Mouse (Mus musculus): ENCODE measurements at regions not wholly inside any gene's neighbourhood (a gene's known extent, or its start where the extent isn't known, plus 50 kb on each side); places are given as distances from the start of the nearest gene placed in this dataset.

DNA sequence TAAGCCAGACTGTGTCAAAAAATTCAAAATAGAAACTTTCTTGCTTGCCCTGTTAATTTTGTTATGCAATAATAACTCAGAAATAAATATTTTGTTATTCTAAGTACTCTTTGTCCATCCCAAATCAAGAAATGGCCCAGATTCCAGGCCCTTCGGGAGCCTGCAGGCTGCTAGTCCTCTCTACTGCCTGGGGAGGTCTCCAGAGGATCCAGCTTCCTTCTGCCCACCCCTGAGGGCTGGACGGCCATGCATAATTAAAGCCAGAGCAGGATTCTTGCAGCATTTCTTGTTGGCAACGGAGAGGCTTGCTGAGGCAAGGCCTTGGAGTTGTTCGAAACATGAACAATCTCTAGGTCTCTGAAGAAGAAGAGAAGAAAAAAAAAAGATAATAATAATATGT lies 213.3 kb upstream of the Zmiz1 start:
- H3K27me3 ChIP-seq (ENCODE audit: control insufficient read depth, insufficient read depth, low read depth, low read length): no peaks in the 10 kb centered on the region
- H3K36me3 ChIP-seq (ENCODE audit: control insufficient read depth, insufficient read depth): no peaks in the 10 kb centered on the region
- no peak for ATAC-seq (ENCODE audit: low read depth)
- 64% methylated on average over 4 of the region's 4 CpGs for whole genome bisulfite sequencing (ENCODE audit: insufficient replicate concordance)
- H3K4me1 ChIP-seq (ENCODE audit: control insufficient read depth, low read depth, low read length): no peaks in the 10 kb centered on the region
- no peak overlapping the region for H3K4me2 ChIP-seq (ENCODE audit: low read depth, low read length)
- no peaks in the 10 kb centered on the region for H3K9me3 ChIP-seq (replicated peaks; ENCODE audit: control insufficient read depth, low read length)
- no peak overlapping the region for H3K27ac ChIP-seq (ENCODE audit: low read length)
- H3K9ac ChIP-seq (ENCODE audit: low read depth, low read length): no peak overlapping the region
- no peak overlapping the region for H3K4me3 ChIP-seq (ENCODE audit: low read depth, low read length)

DNA sequence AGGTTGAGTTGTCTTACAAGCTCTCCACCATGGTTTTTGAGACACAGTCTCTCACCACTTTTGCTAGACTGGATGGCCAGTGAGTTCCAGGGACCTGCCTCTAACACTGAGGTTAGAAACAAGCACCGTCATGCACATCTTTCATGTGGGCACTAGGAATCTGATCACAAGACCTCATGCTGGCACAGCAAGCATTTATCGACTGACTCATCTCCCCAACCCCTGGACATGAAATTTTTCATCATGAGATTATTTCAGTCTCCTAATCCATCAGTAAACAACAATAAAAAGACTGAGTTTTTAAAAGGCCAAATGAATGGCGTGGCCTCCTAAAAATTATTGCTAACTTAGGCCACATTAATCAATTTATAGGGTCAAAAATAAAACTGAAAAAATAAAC lies 210.0 kb upstream of the Zmiz1 start:
- ATAC-seq (ENCODE audit: low read depth): no peak
- Histone ChIP-seq H3K4me1 (ENCODE audit: control insufficient read depth, low read depth, low read length) (no peaks in the 10 kb centered on the region), H3K27me3 (ENCODE audit: control insufficient read depth, insufficient read depth, low read depth, low read length) (no peaks in the 10 kb centered on the region), H3K9ac (ENCODE audit: low read depth, low read length) (no peak overlapping the region), H3K36me3 (ENCODE audit: control insufficient read depth, insufficient read depth) (no peaks in the 10 kb centered on the region), H3K4me2 (ENCODE audit: low read depth, low read length) (no peak overlapping the region), H3K27ac (ENCODE audit: low read length) (no peak overlapping the region), H3K9me3 (replicated peaks; ENCODE audit: control insufficient read depth, low read length) (no peaks in the 10 kb centered on the region), H3K4me3 (ENCODE audit: low read depth, low read length) (no peak overlapping the region)
- 69% methylated on average over 3 of the region's 3 CpGs for WGBS (ENCODE audit: insufficient replicate concordance)

DNA sequence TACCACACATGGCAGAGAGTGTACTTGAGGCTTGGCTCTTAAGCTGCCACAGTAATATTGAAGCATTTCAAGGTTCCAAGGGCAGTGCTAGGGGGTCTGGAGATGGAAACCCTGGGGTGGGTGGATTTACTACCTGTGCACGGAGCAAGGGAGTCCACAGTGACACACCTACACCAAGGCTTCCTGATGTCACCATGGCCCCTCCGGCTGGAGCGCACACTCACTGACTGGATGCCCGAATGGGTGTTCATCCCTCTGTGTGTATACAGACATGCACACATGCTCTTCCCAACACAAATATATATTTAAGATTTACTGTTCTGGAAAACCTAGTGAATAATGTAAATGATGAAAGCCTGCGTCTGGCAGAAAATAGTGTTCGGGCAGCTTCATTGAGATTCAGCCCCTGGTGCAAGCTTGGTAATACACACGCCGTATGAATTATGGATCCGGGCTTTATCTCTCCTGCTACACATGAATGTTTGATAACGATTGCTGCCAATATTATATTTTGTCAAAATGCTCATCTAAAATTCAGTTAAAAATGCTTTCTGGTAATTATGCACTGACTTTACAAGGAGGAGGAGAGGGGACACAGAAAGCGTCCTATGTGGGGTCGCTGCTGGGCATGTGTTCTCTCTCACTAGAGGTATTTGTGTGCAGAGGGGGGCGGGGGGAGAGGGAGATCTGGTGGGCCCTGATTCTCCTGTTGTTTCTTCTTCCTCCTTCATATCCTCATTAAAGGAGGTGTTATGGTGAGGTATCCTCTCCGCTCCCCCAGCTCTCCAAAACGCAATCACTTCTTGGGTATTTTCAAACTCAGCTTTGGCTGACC lies 205.8 kb upstream of the Zmiz1 start:
- no peak overlapping the region for H3K9ac ChIP-seq (ENCODE audit: low read depth, low read length)
- no peak overlapping the region for H3K27ac ChIP-seq (ENCODE audit: low read length)
- H3K9me3 ChIP-seq (replicated peaks; ENCODE audit: control insufficient read depth, low read length): no peaks in the 10 kb centered on the region
- WGBS (ENCODE audit: insufficient replicate concordance): 71% methylated on average over 15 of the region's 15 CpGs
- no peak for ATAC-seq (ENCODE audit: low read depth)
- no peak overlapping the region for H3K4me3 ChIP-seq (ENCODE audit: low read depth, low read length)
- H3K27me3 ChIP-seq (ENCODE audit: control insufficient read depth, insufficient read depth, low read depth, low read length): no peaks in the 10 kb centered on the region
- no peaks in the 10 kb centered on the region for H3K4me1 ChIP-seq (ENCODE audit: control insufficient read depth, low read depth, low read length)
- no peak overlapping the region for H3K4me2 ChIP-seq (ENCODE audit: low read depth, low read length)
- H3K36me3 ChIP-seq (ENCODE audit: control insufficient read depth, insufficient read depth): no peaks in the 10 kb centered on the region

- ATAC-seq (ENCODE audit: low read depth): no peak
- no peak overlapping the region for H3K9ac ChIP-seq (ENCODE audit: low read depth, low read length)
- 50% methylated on average over 1 of the region's 1 CpGs for WGBS (ENCODE audit: insufficient replicate concordance)
- no peaks in the 10 kb centered on the region for H3K4me1 ChIP-seq (ENCODE audit: control insufficient read depth, low read depth, low read length)
- no peak overlapping the region for H3K4me3 ChIP-seq (ENCODE audit: low read depth, low read length)
- no peak overlapping the region for H3K27ac ChIP-seq (ENCODE audit: low read length)
- H3K4me2 ChIP-seq (ENCODE audit: low read depth, low read length): no peak overlapping the region
- H3K36me3 ChIP-seq (ENCODE audit: control insufficient read depth, insufficient read depth): no peaks in the 10 kb centered on the region
- no peaks in the 10 kb centered on the region for H3K27me3 ChIP-seq (ENCODE audit: control insufficient read depth, insufficient read depth, low read depth, low read length)
- no peaks in the 10 kb centered on the region for H3K9me3 ChIP-seq (replicated peaks; ENCODE audit: control insufficient read depth, low read length)
Measured at GRCm38 (mm10) chr14:25263121-25263520, 195.9 kb upstream of the Zmiz1 start.

GRCm38 (mm10) chr14:25266846-25267245 lies 192.1 kb upstream of the Zmiz1 start:
- no peak for ATAC-seq (ENCODE audit: low read depth)
- 66% methylated on average over 4 of the region's 4 CpGs for WGBS (ENCODE audit: insufficient replicate concordance)
- H3K9ac ChIP-seq (ENCODE audit: low read depth, low read length): no peak overlapping the region

GRCm38 (mm10) chr14:25268090-25268631 lies 190.8 kb upstream of the Zmiz1 start:
- H3K4me1 ChIP-seq (ENCODE audit: control insufficient read depth, low read depth, low read length): no peaks in the 10 kb centered on the region
- no peak overlapping the region for H3K9ac ChIP-seq (ENCODE audit: low read depth, low read length)
- no peak overlapping the region for H3K27ac ChIP-seq (ENCODE audit: low read length)
- H3K4me3 ChIP-seq (ENCODE audit: low read depth, low read length): no peak overlapping the region
- no peaks in the 10 kb centered on the region for H3K36me3 ChIP-seq (ENCODE audit: control insufficient read depth, insufficient read depth)
- no peaks in the 10 kb centered on the region for H3K9me3 ChIP-seq (replicated peaks; ENCODE audit: control insufficient read depth, low read length)
- H3K27me3 ChIP-seq (ENCODE audit: control insufficient read depth, insufficient read depth, low read depth, low read length): no peaks in the 10 kb centered on the region
- WGBS (ENCODE audit: insufficient replicate concordance): 64% methylated on average over 13 of the region's 13 CpGs
- no peak for ATAC-seq (ENCODE audit: low read depth)
- H3K4me2 ChIP-seq (ENCODE audit: low read depth, low read length): no peak overlapping the region

More at GRCm38 (mm10) chr14:25266846-25267245, 192.1 kb upstream of the Zmiz1 start:
- Histone ChIP-seq H3K4me1 (ENCODE audit: control insufficient read depth, low read depth, low read length) (no peaks in the 10 kb centered on the region), H3K4me2 (ENCODE audit: low read depth, low read length) (no peak overlapping the region), H3K27ac (ENCODE audit: low read length) (no peak overlapping the region), H3K36me3 (ENCODE audit: control insufficient read depth, insufficient read depth) (no peaks in the 10 kb centered on the region), H3K4me3 (ENCODE audit: low read depth, low read length) (no peak overlapping the region), H3K9me3 (replicated peaks; ENCODE audit: control insufficient read depth, low read length) (no peaks in the 10 kb centered on the region), H3K27me3 (ENCODE audit: control insufficient read depth, insufficient read depth, low read depth, low read length) (no peaks in the 10 kb centered on the region)

DNA sequence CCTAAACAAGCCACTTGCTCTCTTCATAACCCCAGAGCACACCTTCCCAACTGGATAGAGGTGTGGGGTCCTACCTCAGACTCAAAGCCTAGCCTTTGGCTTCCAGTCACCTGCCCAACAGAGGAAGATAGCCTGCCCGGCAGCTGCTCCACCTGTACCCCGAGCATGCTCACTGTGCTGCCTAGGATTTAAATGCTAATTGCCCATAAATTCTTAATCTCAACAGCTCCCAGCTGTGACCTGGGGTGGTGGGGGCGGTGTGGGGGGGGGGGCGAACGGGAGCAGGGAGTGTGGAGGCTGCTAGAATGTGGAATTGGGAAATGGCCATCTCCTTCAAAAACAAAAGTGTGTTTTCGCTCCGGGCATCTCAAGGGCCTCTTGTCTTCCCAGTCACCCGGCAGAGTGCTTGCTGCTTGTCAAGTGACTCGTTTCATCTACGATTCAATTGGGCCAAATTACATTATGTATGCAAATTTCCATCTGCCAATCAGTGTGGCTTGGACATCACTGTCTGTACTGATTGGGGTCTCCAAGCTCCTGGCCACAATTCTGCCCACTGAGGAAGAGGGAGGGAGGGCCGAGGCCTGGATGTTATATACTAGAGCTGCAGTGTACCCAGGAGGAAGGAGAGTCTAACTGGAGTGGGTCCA lies 188.6 kb upstream of the Zmiz1 start:
- 50% methylated on average over 11 of the region's 11 CpGs for WGBS (ENCODE audit: insufficient replicate concordance)
- no peak overlapping the region for H3K4me3 ChIP-seq (ENCODE audit: low read depth, low read length)
- H3K27ac ChIP-seq (ENCODE audit: low read length): no peak overlapping the region
- no peak overlapping the region for H3K9ac ChIP-seq (ENCODE audit: low read depth, low read length)
- H3K27me3 ChIP-seq (ENCODE audit: control insufficient read depth, insufficient read depth, low read depth, low read length): no peaks in the 10 kb centered on the region
- no peaks in the 10 kb centered on the region for H3K4me1 ChIP-seq (ENCODE audit: control insufficient read depth, low read depth, low read length)
- H3K36me3 ChIP-seq (ENCODE audit: control insufficient read depth, insufficient read depth): no peaks in the 10 kb centered on the region
- no peak for ATAC-seq (ENCODE audit: low read depth)
- H3K4me2 ChIP-seq (ENCODE audit: low read depth, low read length): no peak overlapping the region
- H3K9me3 ChIP-seq (replicated peaks; ENCODE audit: control insufficient read depth, low read length): no peaks in the 10 kb centered on the region

DNA sequence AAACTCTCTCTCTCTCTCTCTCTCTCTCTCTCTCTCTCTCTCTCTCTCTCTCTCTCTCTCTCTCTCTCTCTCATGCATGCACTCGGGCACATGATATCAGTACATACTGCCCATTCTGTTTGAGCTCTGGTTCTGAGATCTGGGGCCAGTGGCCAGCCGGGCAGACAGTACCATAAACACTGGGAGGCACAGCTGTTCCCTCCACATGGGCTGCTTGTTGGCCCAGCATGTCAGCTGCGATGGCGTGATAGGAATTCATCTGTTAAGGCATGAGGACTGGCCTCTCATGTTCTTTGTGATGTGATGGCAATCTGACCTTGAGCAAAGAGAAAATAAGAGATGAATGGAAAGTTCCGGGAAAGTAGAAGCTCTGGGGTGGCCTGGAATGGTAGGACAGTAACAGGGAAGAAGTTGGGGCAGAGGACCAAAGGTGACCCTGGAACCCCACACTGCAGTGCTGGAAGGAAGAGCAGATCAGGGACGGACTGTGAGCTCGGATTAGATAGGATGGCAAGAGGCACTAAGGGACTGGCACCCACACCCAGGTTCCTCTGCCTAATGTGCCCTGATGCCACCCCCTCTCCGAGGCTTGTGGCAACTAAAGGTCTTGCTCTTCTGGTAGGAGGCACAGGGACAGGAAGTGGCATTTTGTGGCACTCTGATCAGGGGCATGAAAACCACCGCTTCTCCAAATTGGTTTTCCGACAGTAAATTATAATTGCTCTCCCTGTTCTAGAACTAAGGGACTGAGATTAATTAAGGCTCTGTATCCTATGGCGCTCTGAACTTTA lies 186.4 kb upstream of the Zmiz1 start:
- 50% methylated on average over 11 of the region's 11 CpGs for WGBS (ENCODE audit: insufficient replicate concordance)

More for the DNA sequence above, 186.4 kb upstream of the Zmiz1 start:
- H3K9ac ChIP-seq (ENCODE audit: low read depth, low read length): no peak overlapping the region
- ATAC-seq (ENCODE audit: low read depth): no peak
- H3K4me3 ChIP-seq (ENCODE audit: low read depth, low read length): no peak overlapping the region
- H3K27ac ChIP-seq (ENCODE audit: low read length): no peak overlapping the region
- no peaks in the 10 kb centered on the region for H3K27me3 ChIP-seq (ENCODE audit: control insufficient read depth, insufficient read depth, low read depth, low read length)
- no peaks in the 10 kb centered on the region for H3K9me3 ChIP-seq (replicated peaks; ENCODE audit: control insufficient read depth, low read length)
- H3K4me1 ChIP-seq (ENCODE audit: control insufficient read depth, low read depth, low read length): no peaks in the 10 kb centered on the region
- no peaks in the 10 kb centered on the region for H3K36me3 ChIP-seq (ENCODE audit: control insufficient read depth, insufficient read depth)
- no peak overlapping the region for H3K4me2 ChIP-seq (ENCODE audit: low read depth, low read length)
